Mouse (Mus musculus) kidney, postnatal 0 days (tissue): ENCODE results near the gene Tnfrsf1b. TPM values are rescaled to one million over a fixed set of nuclear protein-coding genes. Genes with fewer than 3 reads are reported as not detected.

Experiments used
- ATAC-seq: fragments of 200-750 bp; cut with Nextera tagmentation; replicated peaks from 2 replicates; pipeline ENCODE4 v1.8.0; 2017; ENCODE audit warnings: low read depth, moderate number of reproducible peaks, moderate TSS enrichment, moderate library complexity; ENCODE audit not compliant: low FRiP score
- DNase-seq: peaks from one replicate; pipeline ENCODE4 v3.0.0-alpha.2; 2016; ENCODE audit warnings: low spot score
- H3K27ac ChIP-seq: fragments of 300-500 bp; sonication (generic); 2 replicates; pipeline ENCODE4 v1.5.1; 2014; ENCODE audit warnings: mild to moderate bottlenecking
- H3K27me3 ChIP-seq: fragments of 300-500 bp; sonication (generic); 2 replicates; pipeline ENCODE4 v1.6.1; 2014; ENCODE audit warnings: low read length, mixed read lengths; ENCODE audit not compliant: insufficient read depth
- H3K36me3 ChIP-seq: fragments of 300-500 bp; sonication (generic); 2 replicates; pipeline ENCODE4 v1.6.1; 2014; ENCODE audit warnings: low read length, mixed read lengths; ENCODE audit not compliant: insufficient read depth
- H3K4me1 ChIP-seq: fragments of 300-500 bp; sonication (generic); replicated peaks from 2 replicates; pipeline ENCODE4 v1.6.1; 2014; ENCODE audit warnings: antibody characterized with exemption, low read length, mixed read lengths; ENCODE audit not compliant: insufficient read depth
- H3K4me2 ChIP-seq: fragments of 300-500 bp; sonication (generic); 2 replicates; pipeline ENCODE4 v1.6.1; 2014; ENCODE audit warnings: mild to moderate bottlenecking, low read length, moderate library complexity, mixed read lengths
- H3K4me3 ChIP-seq: fragments of 300-500 bp; sonication (generic); replicated peaks from 2 replicates; pipeline ENCODE4 v1.5.1; 2014; ENCODE audit warnings: low read depth, low read length
- H3K9ac ChIP-seq: fragments of 300-500 bp; sonication (generic); 2 replicates; pipeline ENCODE4 v1.6.1; 2014; ENCODE audit warnings: low read depth, low read length
- H3K9me3 ChIP-seq: fragments of 300-500 bp; sonication (generic); replicated peaks from 2 replicates; pipeline ENCODE4 v1.6.1; 2016; ENCODE audit warnings: low read length, inconsistent platforms, mixed read lengths
- CTCF ChIP-seq: IDR thresholded peaks from 2 replicates; pipeline ENCODE4 v1.5.1; 2016; ENCODE audit warnings: antibody characterized with exemption, low read depth, mild to moderate bottlenecking, moderate library complexity
- WGBS: fragments of 180-500 bp; shearing (Covaris S2); extraction: QIAGEN DNeasy Blood & Tissue Kit; methylation state at CpG from one replicate; pipeline ENCODE4 v1.1.7; 2014; 5-methylcytosine and 5-hydroxymethylcytosine counted together
- polyA plus RNA-seq: library from polyadenylated mRNA; unstranded; fragments of >200 nt; fragmentation: Nextera tagmentation; extraction: Ambion mirVana; gene quantifications from 2 replicates; pipeline ENCODE4 v1.2.1, GENCODE M21; 2015

The Tnfrsf1b gene
- polyA plus RNA-seq, 1 experiment from 2014 or later, result 2.5 TPM

DNA sequence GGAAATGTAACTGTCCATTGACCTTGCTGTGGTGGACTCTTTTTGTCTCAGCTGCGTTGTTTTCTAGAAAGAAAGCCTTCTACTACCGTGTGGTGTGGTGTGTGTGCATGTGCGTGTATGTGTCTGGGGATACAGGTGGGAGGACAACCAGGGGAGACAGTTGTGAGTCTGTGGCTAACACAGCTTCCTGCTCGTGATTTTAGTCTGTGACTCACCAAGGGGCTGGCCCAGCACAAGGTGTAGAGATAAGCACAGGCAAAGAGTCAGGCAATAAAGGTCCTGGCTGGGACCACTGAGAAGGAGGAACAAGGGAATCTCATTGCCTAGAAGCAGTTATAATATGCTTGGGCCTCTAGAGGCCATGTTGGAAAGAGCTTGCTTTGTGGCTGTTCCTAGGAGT is 3.3 kb upstream of the Tnfrsf1b start:
- Histone ChIP-seq H3K9ac (no peak overlapping the region), H3K36me3 (no peaks in the 10 kb centered on the region), H3K27ac (no peak overlapping the region), H3K27me3 (peaks cover 4% of the 10 kb centered on the region; the same call in 1 of the 2 replicates), H3K9me3 (no peaks in the 10 kb centered on the region), H3K4me3 (no peak overlapping the region), H3K4me1 (0 out of 2 replicates have a peak, but pooled peaks cover 6% of the 10 kb centered on the region), H3K4me2 (no peak overlapping the region)
- TF ChIP-seq CTCF, result no peak
- ATAC-seq (no peak), DNase-seq (no peak)
- WGBS, result 82% methylated on average over 4 of the region's 4 CpGs

DNA sequence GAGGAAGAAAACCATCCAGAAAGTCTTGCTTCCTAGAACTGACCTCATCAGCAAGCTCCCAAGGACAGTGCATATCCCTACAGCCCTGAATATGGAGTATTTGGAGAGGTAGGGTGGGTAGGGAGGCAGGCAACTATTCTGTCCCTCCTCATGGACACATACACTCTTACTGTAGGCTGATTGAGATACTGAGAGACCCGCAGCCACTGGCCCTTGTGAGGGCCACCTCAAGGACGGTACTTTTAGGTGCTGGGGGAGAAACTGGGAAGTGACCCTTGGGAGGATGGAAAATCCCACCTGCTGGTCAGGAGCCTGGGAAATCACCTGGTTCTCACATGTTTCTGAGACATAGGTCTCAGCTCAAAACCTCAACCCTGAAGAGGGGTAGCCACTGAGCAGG is 886 bp upstream of the Tnfrsf1b start:
- DNase-seq, result no peak
- 79% methylated on average over 2 of the region's 2 CpGs for WGBS

DNA sequence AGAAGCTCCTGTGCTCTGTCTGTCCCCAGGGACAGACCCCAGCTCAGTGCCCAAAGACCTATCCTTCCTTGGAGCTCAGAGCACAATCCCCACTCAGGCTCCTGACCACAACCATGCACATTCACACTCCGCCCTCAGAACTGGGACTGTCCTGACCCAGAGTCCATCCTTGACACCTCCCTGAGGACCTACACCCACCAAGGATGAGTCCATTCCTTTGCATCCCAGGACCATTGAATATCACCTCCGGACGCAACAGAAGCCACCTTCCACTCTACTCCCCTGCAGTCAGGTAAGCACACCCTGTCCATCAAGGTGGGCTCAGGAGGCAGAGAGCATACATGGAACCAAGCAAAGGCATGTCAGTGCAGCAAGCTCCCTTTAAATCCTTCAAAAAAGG is 1.1 kb downstream of the Tnfrsf1b start:
- no peak for DNase-seq
- Histone ChIP-seq H3K27me3 (peaks cover 4% of the 10 kb centered on the region; the same call in 1 of the 2 replicates), H3K9me3 (no peaks in the 10 kb centered on the region), H3K27ac (no peak overlapping the region), H3K4me2 (peak overlapping the region; percentile 73), H3K36me3 (no peaks in the 10 kb centered on the region), H3K4me3 (peak overlapping the region; percentile 38; the same call in 1 of the 2 replicates), H3K4me1 (peaks cover 13% of the 10 kb centered on the region; the same call in 1 of the 2 replicates), H3K9ac (no peak overlapping the region)
- no peak for TF ChIP-seq CTCF
- no peak for ATAC-seq
- WGBS, result 91% methylated on average over 3 of the region's 3 CpGs

More for the DNA sequence above, 886 bp upstream of the Tnfrsf1b start:
- Histone ChIP-seq H3K27ac (no peak overlapping the region), H3K9ac (no peak overlapping the region), H3K36me3 (no peaks in the 10 kb centered on the region), H3K27me3 (peaks cover 4% of the 10 kb centered on the region; the same call in 1 of the 2 replicates), H3K4me3 (no peak overlapping the region), H3K9me3 (no peaks in the 10 kb centered on the region), H3K4me2 (no peak overlapping the region), H3K4me1 (0 out of 2 replicates have a peak, but pooled peaks cover 6% of the 10 kb centered on the region)
- no peak for TF ChIP-seq CTCF
- no peak for ATAC-seq

DNA sequence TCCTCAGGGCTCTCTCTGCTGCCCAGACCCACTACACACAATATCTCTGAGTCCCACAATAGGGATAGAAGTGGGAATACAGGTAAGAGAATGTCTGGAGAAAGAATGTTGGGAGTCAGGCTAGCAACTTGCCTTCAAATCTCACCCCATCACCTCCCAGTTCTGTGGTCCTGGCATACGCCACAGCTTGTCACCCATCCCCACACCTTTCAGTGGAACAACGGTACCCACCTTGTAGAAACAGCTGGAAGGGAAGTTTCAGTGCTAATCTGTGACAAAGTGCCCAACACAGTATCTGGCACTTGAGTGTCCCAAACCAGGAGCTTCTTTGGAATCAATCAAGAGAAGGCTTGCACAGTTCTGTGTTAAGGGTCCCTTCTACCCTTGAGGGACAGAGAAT is 2.0 kb downstream of the Tnfrsf1b start:
- peaks cover 4% of the 10 kb centered on the region; the same call in 1 of the 2 replicates for H3K27me3 ChIP-seq
- H3K36me3 ChIP-seq, result no peaks in the 10 kb centered on the region
- H3K4me3 ChIP-seq, result no peak overlapping the region
- no peaks in the 10 kb centered on the region for H3K9me3 ChIP-seq
- no peak overlapping the region for H3K4me2 ChIP-seq
- WGBS, result 93% methylated on average over 2 of the region's 2 CpGs
- no peak overlapping the region for H3K9ac ChIP-seq
- DNase-seq (no peak), ATAC-seq (no peak)
- no peak overlapping the region for H3K27ac ChIP-seq
- H3K4me1 ChIP-seq, result peaks cover 18% of the 10 kb centered on the region; the same call in 1 of the 2 replicates
- TF ChIP-seq CTCF, result no peak

DNA sequence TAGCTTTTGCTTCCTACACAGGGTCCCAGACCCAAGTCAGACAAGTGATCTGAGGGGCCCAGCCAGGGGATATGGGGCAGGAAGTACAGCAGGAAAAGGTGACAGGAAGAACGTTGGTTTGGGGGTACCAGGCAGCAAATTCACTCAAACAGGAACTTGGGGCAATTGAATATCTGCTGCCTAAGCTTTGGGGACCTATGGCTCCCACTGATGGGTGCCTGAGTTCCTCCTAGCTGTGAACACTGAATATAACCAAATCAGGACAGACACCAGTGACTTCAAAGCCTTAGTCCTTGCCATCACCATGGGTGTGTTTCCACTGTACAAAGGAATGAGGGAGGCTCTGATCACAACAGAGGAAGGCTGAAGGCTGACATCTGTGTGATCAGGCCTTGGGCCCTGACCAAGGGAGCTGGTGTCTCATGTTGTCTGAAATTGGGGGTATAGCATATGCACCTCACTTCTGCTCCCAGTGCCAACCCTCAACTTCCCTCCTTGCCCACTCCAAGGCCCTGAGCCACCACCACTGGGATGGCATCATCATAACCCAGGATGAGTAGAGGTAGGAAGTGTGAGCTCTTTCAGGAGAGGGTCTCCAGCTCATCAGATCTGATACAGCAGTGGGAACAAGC is 3.8 kb downstream of the Tnfrsf1b start:
- Histone ChIP-seq H3K9ac (no peak overlapping the region), H3K4me1 (peaks cover 18% of the 10 kb centered on the region; the same call in 1 of the 2 replicates), H3K27ac (no peak overlapping the region), H3K4me2 (no peak overlapping the region), H3K4me3 (no peak overlapping the region), H3K36me3 (no peaks in the 10 kb centered on the region), H3K27me3 (peaks cover 4% of the 10 kb centered on the region; the same call in 1 of the 2 replicates), H3K9me3 (no peaks in the 10 kb centered on the region)
- DNase-seq (no peak), ATAC-seq (no peak)
- no peak for TF ChIP-seq CTCF
- 35% methylated on average over 1 of the region's 1 CpGs for WGBS

DNA sequence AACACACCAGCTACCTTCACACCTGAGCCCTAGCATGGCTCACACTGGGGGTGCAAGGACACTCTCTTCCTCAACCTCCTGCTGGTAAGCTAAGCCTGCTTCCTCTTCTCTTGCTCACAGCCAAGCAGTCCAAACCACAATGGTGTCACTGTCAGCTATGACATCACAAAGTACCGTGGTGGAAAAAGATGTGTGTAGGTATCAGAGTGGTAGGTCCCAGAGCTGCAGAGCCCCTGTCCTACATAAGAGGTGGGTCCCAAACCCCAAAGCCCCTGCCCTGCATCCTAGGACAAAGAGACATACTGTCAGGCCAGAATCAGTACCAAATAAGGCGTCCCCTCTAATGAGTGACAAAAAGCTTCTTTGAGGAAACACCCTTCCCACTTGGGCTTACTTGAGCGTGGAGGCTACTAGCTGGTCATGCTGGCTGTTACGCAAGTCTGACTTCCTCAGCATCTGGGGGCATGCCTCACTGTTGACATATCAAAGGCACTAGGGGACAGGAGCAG is 5.9 kb downstream of the Tnfrsf1b start:
- no peaks in the 10 kb centered on the region for H3K36me3 ChIP-seq
- H3K4me1 ChIP-seq, result peaks cover 12% of the 10 kb centered on the region; the same call in 1 of the 2 replicates
- DNase-seq (peak; percentile 40), ATAC-seq (peak; percentile 38; the same call in 1 of the 2 replicates)
- no peaks in the 10 kb centered on the region for H3K27me3 ChIP-seq
- no peak overlapping the region for H3K4me2 ChIP-seq
- no peaks in the 10 kb centered on the region for H3K9me3 ChIP-seq
- TF ChIP-seq CTCF, result no peak
- H3K27ac ChIP-seq, result no peak overlapping the region
- H3K9ac ChIP-seq, result no peak overlapping the region
- H3K4me3 ChIP-seq, result no peak overlapping the region
- 44% methylated on average over 4 of the region's 4 CpGs for WGBS
